Mouse (Mus musculus) CD4-positive, CD25-positive, alpha-beta regulatory T cell, adult 2 months (primary cell): Measurements from ENCODE around the gene Tiam2.

Experiments
- DNase-seq: peaks from one replicate; pipeline ENCODE4 v3.0.0-alpha.2; 2012; ENCODE audit warnings: low read depth, low spot score

The Tiam2 gene

GRCm38 (mm10) chr17:3451077-3451476, 124.7 kb downstream of the Tiam2 start:
- DNase-seq: peak; percentile 86

DNA sequence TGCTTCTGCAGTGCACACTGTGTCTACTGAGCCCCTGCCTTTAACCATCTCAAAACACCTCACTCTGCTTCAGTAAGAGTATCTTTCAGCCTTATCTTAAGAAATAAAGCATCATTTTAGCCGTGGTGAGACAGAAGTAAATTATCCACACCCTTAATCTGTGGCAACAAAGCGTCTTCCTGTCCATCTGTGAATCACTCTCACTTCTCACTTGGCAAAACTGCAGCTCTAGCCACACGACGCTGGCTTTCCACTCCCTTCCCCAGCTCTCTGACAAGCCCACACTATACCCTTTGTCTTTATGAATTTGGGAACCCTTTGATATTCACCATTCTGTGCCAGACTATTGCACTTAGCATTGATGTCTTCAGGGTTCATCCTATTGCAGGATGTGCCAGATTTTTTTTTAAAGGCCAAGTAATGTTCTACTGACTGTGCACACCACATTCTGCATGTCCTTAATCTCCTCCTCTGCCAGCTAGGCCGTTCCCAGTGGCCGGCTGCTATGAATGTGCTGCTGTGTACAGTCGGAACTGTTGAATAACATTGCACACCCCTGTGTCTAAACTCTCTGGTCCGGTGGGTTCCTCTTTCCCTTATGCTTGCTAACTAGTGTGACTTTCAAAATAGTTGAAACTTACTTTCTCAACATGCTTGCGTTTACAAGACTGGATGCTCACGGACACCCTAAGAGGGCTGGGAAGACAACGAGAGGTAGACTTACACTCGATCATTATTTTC, 126.4 kb downstream of the Tiam2 start:
- DNase-seq: no peak

DNA sequence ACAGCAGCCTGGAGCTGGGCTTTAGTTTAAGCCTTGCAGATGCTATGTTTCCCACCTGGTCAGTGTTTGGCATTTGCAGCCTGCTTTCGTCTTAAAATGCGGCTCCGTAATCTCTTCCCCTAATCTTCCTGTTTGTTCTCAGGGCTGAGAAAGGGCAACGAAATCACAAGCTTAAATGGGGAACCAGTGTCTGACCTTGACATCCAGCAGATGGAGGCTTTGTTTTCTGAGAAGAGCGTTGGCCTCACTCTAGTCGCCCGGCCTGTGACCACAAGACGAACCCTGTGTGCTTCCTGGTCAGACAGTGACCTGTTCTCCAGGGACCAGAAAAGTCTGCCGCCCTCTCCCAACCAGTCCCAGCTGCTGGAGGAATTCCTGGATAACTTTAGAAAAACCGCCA, 127.6 kb downstream of the Tiam2 start:
- DNase-seq: no peak

GRCm38 (mm10) chr17:3454850-3455249, 128.5 kb downstream of the Tiam2 start:
- DNase-seq: no peak

- no peak for DNase-seq
Observed at GRCm38 (mm10) chr17:3457914-3458681, 131.7 kb downstream of the Tiam2 start.

- no peak for DNase-seq
Observed at GRCm38 (mm10) chr17:3465861-3466260, 139.5 kb downstream of the Tiam2 start.

- DNase-seq: no peak
Observed at GRCm38 (mm10) chr17:3466681-3467080, 140.3 kb downstream of the Tiam2 start.

DNA sequence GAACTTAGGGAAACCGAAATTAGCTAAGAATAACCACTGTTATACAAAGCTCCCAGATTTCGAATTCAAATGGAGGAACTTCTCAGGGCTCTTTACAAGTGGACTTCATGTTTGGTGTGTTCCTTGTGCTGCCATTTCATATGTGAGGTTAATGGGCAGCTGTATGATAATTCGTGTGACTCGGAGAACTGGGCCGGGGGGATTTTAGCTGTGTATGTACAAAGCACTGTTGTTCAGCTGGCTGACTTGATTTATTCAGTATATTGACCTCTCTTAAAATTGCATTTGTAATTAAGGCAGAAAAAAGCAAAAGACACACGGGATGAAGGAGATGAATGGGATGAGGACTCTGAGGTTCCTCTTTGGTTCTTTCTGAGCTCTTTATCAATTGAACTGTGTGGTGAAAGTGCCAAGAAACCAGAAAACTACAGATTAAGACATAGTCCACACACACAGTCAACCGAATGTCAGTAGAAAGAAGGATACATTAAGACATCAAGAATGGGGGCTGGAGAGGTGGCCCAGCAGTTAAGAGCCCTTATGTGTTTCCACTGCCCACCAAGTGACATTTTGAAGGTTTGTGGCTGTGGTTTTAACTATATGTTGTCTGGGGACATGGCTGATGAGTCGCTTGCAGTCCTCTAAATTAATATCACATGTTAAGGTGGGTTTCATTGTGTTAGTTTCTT, 141.4 kb downstream of the Tiam2 start:
- no peak for DNase-seq

DNA sequence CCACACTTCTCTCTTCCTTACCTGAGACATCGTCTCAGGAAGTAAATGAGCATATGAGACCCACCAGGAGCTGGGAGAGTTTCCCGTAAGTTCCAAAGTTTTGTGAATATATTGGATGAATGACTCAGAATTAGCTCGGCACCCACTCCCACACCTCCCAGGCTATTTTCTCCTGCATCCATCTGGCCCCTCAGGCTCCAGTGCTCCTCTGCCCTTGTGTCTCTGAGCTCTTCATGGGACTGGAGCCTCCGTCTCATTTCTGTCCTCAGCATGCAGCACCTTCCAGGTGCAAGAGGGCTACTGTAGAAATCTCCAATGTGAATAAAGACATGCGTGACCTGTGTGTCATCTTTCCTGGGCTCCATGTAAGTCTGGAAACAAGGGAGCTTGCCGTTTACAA, 145.6 kb downstream of the Tiam2 start:
- no peak for DNase-seq

DNA sequence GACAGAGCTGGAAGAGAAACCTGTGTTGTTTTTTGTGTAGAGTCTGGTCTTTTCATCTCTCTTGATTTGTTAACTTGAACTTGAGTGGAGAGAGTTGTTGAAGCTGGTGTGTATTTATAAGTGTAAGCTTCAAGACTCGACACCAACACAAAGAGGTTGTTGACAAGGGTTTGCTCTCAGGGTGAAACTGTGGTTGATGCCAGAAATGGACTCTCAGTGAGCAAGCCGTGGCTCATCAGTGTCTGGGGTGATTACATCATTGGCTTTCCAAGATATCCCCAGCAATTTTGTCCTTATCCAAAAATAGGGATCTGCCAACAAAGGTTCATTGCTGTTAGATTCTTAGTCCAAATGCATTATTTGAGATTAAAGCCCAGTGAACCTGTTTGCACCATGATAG, 150.2 kb downstream of the Tiam2 start:
- DNase-seq: no peak

DNA sequence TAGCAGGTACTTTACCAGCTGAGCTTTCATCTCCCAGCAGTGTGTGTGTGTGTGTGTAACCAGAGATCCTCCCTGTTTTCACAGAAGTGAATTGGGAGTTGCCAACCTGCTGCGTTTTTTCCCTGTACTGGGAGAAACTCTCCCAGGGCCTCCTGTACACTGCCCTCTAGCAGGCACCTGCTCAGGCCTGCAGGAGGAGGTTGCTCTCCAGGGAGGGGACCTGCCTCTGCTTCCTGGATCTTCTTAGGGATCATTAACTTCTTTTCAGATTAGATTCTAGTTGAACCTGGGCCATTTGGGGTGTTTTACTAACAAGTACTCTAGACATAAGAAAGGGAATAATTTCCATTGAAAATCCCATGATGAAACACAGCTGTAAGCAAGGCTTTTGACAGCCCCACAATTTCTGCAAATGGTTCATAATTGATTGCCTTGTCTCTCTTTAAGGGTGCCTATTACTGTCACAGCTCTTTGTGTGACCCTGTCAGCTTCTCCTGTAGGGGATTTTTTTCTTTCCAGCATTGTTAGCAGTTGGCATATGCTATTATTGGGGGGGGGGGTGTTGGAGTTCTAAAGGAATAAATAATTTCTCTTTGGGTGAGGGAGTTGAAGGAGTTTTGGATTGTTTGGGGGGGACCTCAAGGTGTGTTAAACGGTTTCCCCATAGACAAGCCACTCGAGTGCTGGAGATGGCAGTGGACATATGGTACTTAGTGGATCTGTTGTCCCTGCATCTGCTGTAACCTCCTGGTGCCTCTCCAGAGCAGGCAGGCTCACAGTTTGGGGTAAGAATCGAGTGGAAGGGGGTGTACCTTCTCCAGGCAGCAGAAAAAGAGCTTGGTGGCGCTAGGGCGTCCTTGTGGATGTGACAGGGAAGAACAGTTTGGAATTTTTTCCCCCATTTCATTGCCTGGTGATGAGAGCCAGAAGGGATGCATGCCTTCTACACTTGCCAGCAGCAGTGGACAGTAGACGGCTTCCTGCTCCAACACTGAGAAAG, 155.5 kb downstream of the Tiam2 start:
- no peak for DNase-seq

- DNase-seq: no peak
Observed at GRCm38 (mm10) chr17:3483091-3483490, 156.7 kb downstream of the Tiam2 start.

DNA sequence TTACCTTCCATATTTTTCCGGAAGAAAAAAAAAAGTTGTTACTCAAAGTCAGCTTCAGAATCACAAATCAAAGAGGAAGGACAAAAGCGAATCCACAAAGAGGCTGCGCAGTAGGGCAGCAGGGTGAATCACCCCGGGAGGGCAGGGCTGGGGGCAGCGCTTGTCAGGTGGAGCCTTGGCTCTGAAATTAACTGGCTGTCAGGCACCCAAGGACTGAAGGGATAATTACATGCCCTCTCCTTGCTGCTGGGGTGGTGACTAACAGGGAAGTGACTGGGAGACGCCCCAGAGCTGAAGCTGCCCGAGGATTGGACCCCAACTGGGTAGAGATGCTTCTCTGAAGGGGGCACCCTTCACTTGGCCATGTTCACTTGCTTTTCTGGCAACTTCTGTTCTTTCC, 159.5 kb downstream of the Tiam2 start:
- no peak for DNase-seq

- DNase-seq: no peak
Observed at GRCm38 (mm10) chr17:3487211-3487610, 160.8 kb downstream of the Tiam2 start.

DNA sequence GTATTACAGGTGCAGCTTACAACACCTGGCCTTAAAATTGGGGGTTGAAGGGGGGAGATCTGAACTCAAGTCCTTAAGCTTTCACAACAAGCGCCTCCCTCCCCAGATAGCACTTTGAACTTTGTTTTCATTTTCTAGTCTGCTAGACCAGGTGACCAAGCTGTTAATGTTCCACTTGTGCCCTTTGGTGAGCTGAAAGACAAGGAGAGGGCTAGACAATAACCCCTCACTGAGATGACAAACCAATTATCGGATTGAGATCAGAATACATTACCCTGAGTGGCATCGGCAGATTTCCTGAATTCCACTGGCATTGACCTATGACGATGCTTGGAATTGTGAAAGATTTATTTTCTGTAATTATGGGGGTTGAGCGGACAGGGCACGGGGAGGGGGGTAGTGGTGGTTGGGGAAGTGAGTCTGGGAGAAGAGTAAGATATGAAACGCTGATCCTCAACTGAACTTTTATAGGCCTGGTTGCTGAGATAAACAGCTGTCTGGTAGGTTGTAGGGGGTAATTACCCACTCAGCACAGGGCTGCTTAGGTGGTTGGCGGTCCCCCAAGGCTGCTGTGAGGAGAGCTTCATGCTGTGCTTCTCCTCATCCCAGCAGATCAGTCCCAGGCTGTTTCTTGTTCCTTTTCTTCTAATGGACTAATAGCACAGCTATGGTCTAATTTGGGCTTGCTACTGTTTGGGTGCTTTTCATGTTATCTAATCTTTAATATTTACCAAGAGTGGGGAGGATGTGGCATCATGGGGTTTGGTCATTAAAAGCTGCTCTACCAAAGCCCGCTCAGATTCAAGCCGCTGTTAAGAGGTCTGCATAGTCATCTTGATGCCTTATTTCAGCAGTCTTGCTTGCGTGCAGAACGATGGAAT, 161.6 kb downstream of the Tiam2 start:
- no peak for DNase-seq

- no peak for DNase-seq
Observed at GRCm38 (mm10) chr17:3490216-3490895, 164.0 kb downstream of the Tiam2 start.

DNA sequence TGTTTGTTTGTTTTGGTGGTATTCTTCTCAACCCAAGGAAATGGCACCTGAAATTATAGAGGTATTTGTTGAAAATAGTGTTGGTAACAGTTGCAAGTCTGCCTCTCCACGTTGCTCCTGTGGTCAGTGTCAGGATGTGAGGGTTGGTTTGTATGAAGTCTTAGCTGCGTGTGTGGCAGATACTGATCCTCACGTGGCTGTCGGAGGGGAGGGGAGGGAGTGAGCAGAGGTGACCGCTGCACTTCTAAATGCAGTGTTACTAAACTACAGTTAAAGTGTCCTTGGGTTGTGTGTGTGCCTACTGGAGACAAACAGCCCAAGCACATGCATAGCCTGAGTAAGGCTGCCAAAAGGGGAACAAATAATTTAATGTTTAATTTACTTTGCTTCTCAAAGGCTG, 164.7 kb downstream of the Tiam2 start:
- DNase-seq: no peak

- DNase-seq: no peak
Observed at GRCm38 (mm10) chr17:3491667-3492066, 165.3 kb downstream of the Tiam2 start.

GRCm38 (mm10) chr17:3495576-3495975, 169.2 kb downstream of the Tiam2 start:
- no peak for DNase-seq

DNA sequence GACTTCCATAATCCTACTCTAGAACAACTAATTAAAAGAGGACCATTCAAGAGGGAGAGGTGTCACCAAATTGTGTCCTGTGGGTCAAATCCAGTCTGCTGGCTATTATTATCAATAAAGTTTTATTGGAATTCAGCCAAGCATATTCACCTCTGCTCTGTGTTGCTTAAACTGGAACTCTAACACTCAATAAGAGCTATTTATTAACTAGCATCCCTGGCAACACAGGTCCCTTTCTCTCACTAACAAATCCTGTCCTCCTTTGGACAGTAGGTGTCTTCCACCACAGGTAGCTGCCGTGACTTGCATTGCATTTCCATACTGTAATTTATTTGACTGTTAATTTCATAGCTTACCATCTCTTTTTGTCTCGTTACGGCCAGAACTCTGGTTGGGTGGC, 169.7 kb downstream of the Tiam2 start:
- DNase-seq: no peak
